Mouse (Mus musculus) megakaryocyte, embryonic 14.5 days (primary cell): ENCODE data around the gene Ttc9c. TPM values are rescaled to one million over a fixed set of nuclear protein-coding genes. Genes with fewer than 3 reads are reported as not detected.

Experiments used
- H3K27me3 ChIP-seq: replicated peaks from 2 replicates; pipeline ENCODE3; 2012; ENCODE audit warnings: inconsistent platforms
- H3K36me3 ChIP-seq: replicated peaks from 2 replicates; pipeline ENCODE3; 2012; ENCODE audit warnings: low read length, inconsistent platforms, mixed read lengths
- H3K4me1 ChIP-seq: 2 replicates; pipeline ENCODE4 v1.6.1; 2012; ENCODE audit warnings: inconsistent platforms
- H3K4me3 ChIP-seq: replicated peaks from 2 replicates; pipeline ENCODE3; 2012; ENCODE audit warnings: moderate library complexity, mild to moderate bottlenecking, inconsistent platforms
- H3K9me3 ChIP-seq: 2 replicates; pipeline ENCODE4 v1.6.1; 2012; ENCODE audit warnings: inconsistent platforms
- FLI1 ChIP-seq: IDR thresholded peaks from 2 replicates; pipeline ENCODE4 v1.6.1; 2012; ENCODE audit warnings: low read length, inconsistent platforms, mixed read lengths
- GATA1 ChIP-seq: IDR thresholded peaks from 3 replicates; pipeline ENCODE4 v1.6.1; 2012; ENCODE audit warnings: mixed read lengths, low read length, inconsistent platforms, borderline replicate concordance
- polyA plus RNA-seq: library from polyadenylated mRNA; stranded (reverse); fragments of >175 nt; gene quantifications from 2 replicates; pipeline ENCODE4 v1.2.3, GENCODE M21; 2012; ENCODE audit warnings: low replicate concordance; ENCODE audit not compliant: insufficient read depth

Ttc9c gene
- polyA plus RNA-seq = 0.51 TPM in 1 of 2 replicates, not detected in the other

- Histone ChIP-seq H3K36me3 (peaks cover 51% of the 10 kb centered on the region), H3K27me3 (no peaks in the 10 kb centered on the region), H3K4me1 (peaks cover 51% of the 10 kb centered on the region), H3K9me3 (no peaks in the 10 kb centered on the region), H3K4me3 (peak within 1 kb of the TSS; percentile 94)
- TF ChIP-seq GATA1 = no peak
- no peak for TF ChIP-seq FLI1
Observed at GRCm38 (mm10) chr19:8818801-8819595, at the start of gene Ttc9c. Gene Ttc9c (minus strand): TSS chr19:8819333.

- Histone ChIP-seq H3K4me3 (no peak overlapping the region), H3K4me1 (peaks cover 22% of the 10 kb centered on the region), H3K9me3 (no peaks in the 10 kb centered on the region), H3K27me3 (no peaks in the 10 kb centered on the region), H3K36me3 (no peaks in the 10 kb centered on the region)
- no peak for TF ChIP-seq FLI1
- TF ChIP-seq GATA1 = no peak
Observed at GRCm38 (mm10) chr19:8864265-8864664, 45.1 kb upstream of the Ttc9c start.

- Histone ChIP-seq H3K9me3 (no peaks in the 10 kb centered on the region), H3K36me3 (no peaks in the 10 kb centered on the region), H3K4me3 (no peak overlapping the region), H3K27me3 (no peaks in the 10 kb centered on the region), H3K4me1 (peaks cover 5% of the 10 kb centered on the region; the same call in 1 of the 2 replicates)
- TF ChIP-seq FLI1 (no peak), GATA1 (no peak)
Observed at GRCm38 (mm10) chr19:8859018-8859417, 39.9 kb upstream of the Ttc9c start.

- Histone ChIP-seq H3K36me3 (no peaks in the 10 kb centered on the region), H3K9me3 (no peaks in the 10 kb centered on the region), H3K27me3 (no peaks in the 10 kb centered on the region), H3K4me3 (no peak overlapping the region), H3K4me1 (peaks cover 5% of the 10 kb centered on the region; the same call in 1 of the 2 replicates)
- TF ChIP-seq GATA1 = no peak
Observed at GRCm38 (mm10) chr19:8857689-8858088, 38.6 kb upstream of the Ttc9c start.

GRCm38 (mm10) chr19:8853117-8853516 is 34.0 kb upstream of the Ttc9c start:
- Histone ChIP-seq H3K27me3 (peaks cover 2% of the 10 kb centered on the region), H3K36me3 (peaks cover 13% of the 10 kb centered on the region)
- TF ChIP-seq FLI1 (no peak), GATA1 (no peak)

GRCm38 (mm10) chr19:8852236-8852928 is 33.2 kb upstream of the Ttc9c start:
- no peaks in the 10 kb centered on the region for H3K9me3 ChIP-seq
- peaks cover 2% of the 10 kb centered on the region for H3K27me3 ChIP-seq
- peaks cover 21% of the 10 kb centered on the region for H3K36me3 ChIP-seq
- no peak overlapping the region for H3K4me3 ChIP-seq
- TF ChIP-seq FLI1 = no peak
- no peak for TF ChIP-seq GATA1
- H3K4me1 ChIP-seq = peaks cover 19% of the 10 kb centered on the region

More at GRCm38 (mm10) chr19:8853117-8853516, 34.0 kb upstream of the Ttc9c start:
- no peaks in the 10 kb centered on the region for H3K9me3 ChIP-seq
- H3K4me3 ChIP-seq = no peak overlapping the region
- H3K4me1 ChIP-seq = peaks cover 19% of the 10 kb centered on the region

- H3K36me3 ChIP-seq = peaks cover 28% of the 10 kb centered on the region
- no peaks in the 10 kb centered on the region for H3K9me3 ChIP-seq
Observed at GRCm38 (mm10) chr19:8851639-8852038, 32.5 kb upstream of the Ttc9c start.

GRCm38 (mm10) chr19:8850402-8850901 is 31.3 kb upstream of the Ttc9c start, which contains the start of gene Lrrn4cl:
Gene Lrrn4cl (plus strand): TSS chr19:8850768.
- no peaks in the 10 kb centered on the region for H3K9me3 ChIP-seq
- peaks cover 40% of the 10 kb centered on the region for H3K36me3 ChIP-seq
- H3K4me1 ChIP-seq = peaks cover 19% of the 10 kb centered on the region
- H3K27me3 ChIP-seq = peaks cover 2% of the 10 kb centered on the region
- H3K4me3 ChIP-seq = no peak within 1 kb of the TSS
- TF ChIP-seq FLI1 = no peak
- no peak for TF ChIP-seq GATA1

More at GRCm38 (mm10) chr19:8851639-8852038, 32.5 kb upstream of the Ttc9c start:
- Histone ChIP-seq H3K4me3 (no peak overlapping the region), H3K27me3 (peaks cover 2% of the 10 kb centered on the region), H3K4me1 (peaks cover 19% of the 10 kb centered on the region)
- TF ChIP-seq GATA1 (no peak), FLI1 (no peak)

- H3K9me3 ChIP-seq = no peaks in the 10 kb centered on the region
- TF ChIP-seq GATA1 = no peak
- no peak for TF ChIP-seq FLI1
- peaks cover 2% of the 10 kb centered on the region for H3K27me3 ChIP-seq
- no peak overlapping the region for H3K4me3 ChIP-seq
- peaks cover 23% of the 10 kb centered on the region for H3K4me1 ChIP-seq
- peaks cover 57% of the 10 kb centered on the region for H3K36me3 ChIP-seq
Observed at GRCm38 (mm10) chr19:8848356-8848755, 29.2 kb upstream of the Ttc9c start.

GRCm38 (mm10) chr19:8844371-8845129 is 25.4 kb upstream of the Ttc9c start:
- Histone ChIP-seq H3K4me3 (no peak overlapping the region), H3K9me3 (no peaks in the 10 kb centered on the region), H3K27me3 (no peaks in the 10 kb centered on the region), H3K36me3 (peaks cover 79% of the 10 kb centered on the region), H3K4me1 (peaks cover 35% of the 10 kb centered on the region)
- no peak for TF ChIP-seq FLI1
- no peak for TF ChIP-seq GATA1
